Mouse (Mus musculus) right cerebral cortex, postnatal 4 days (tissue): Measurements from ENCODE around the gene Adam8.
A peak's percentile ranks its signal among the peaks of the same experiment; 100 is the strongest.

Experiments used
- DNase-seq: peaks from one replicate; pipeline ENCODE4 v3.0.0-alpha.2; 2022

Adam8 gene

DNA sequence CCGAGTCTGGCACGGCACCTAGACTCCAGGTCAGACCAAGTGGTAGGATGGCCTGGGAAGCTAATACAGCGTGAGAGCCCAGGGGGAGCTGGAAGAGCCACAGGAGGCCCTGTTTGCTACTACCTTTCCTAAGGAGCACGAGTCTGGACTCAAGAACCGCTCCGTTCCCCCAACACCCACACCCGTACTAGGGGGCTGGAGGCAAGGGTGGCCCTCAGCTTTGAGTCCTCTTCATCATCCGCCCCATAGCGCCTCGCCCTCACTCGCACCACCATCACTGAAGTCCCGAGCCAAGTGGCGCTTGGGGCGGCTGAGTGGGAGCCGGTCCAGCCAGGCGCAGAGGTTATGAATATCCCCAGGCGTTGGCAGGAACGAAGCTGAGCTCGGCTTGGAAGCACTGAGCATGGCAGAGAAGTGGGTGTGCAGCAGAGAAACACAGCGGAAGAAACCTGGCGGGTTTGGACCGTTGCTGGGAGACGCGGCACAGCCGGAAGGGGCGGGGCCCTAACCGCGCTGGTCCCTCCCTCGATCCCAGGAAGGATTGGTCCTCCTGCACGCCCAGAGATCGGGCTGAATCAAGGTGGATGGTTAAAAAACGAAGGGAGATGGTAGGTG is 14.0 kb downstream of the Adam8 start, which contains the start of gene 6430531B16Rik:
Gene 6430531B16Rik (minus strand): TSS at position 478 of the 615 bp plus-strand sequence.
- peak; percentile 84 for DNase-seq

DNA sequence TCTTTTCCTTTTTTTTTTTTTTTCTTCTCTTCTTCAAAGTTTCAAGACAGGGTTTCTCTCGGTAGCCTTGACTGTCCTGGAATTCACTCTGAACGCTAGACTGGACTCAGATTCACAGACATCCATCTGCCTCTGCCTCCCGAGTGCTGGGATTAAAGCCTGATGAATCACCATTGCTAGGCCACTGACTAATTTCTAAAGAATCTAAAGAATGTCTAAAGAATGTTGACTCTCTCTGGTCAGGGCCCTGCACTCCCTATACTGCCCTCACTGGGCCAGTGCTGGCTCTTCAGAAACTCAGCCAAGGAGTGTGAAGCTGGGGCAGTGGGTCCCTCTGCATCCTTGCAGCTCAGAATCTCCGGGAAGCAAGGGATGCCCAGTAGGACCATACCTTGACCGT is 16.9 kb downstream of the Adam8 start:
- no peak for DNase-seq

DNA sequence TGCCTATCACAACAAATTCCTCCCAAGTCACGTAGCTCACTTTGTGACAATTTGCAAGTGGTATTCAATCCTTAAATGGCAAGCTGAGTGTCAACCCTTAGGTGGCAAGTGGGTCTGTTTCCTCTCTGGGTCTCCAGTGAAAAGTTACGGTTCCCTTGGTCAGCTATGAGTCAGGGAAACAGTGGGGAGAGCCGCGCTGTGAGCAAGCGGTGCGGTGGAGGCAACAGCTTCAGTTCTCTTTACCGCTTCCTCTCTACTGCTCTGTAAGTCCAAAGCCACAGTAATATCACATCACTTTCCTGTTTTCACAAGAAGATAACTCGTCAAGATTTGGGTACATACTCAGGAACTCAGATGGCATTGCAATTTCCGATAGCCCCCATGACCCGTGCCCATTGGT is 18.1 kb downstream of the Adam8 start:
- DNase-seq: no peak

DNA sequence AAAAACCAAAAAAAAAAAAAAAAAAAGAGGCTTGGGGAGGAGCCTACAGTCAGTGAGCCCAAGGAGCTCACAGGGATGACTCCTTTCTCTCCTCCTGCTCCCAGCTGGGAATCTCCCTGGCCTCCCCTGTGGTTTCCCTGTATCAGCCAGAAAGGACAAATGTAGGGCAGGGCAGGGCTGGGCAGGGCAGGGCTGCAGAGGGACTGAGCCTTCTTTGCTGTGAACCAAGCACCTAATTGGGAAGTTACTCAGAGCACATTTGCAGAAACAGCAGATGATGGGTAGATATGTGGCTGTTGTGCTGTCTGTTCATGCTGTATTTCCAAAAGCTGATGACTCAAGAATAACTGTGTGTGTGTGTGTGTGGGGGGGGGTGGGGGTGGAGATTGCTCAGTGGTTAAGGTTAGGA is 19.4 kb downstream of the Adam8 start:
- no peak for DNase-seq

DNA sequence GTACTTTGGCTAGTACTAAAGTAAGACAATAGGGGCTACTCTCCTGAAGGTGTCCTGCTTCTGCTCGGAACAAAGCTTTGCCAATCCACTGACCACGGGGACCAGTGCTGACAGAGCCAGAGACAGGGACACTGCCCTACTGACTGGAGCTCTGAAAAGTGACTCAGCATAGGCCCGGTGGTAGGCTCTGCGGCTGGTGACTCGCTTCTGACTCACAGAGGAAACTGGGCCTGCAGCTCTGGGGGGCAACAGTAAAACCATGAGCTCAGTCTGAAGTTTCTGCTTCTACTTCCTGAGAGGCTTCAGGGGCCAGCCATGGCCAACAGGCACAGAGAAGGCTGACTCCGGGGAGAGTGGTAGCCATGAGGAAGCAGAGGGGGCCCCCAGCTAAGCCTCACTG is 20.9 kb downstream of the Adam8 start:
- DNase-seq: no peak

DNA sequence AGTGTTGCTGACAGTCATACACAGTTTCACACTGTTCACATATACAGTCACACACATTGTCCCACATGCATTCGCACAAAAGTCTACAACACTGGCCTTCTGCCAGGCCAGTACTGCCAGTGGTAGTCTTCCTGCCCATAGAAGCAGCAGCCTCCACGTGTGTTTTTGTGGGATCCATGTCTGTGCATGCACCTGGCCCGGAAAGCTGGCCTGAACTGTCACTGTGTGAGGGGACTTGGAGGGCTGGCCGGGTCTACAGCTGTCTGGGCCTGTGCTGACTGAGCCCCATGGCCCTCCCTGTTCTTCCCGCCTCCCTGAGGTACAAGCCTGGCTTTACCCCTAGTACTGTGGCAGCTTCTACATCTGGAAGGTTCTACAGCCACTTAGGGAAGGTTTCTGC is 21.4 kb downstream of the Adam8 start:
- DNase-seq: no peak

DNA sequence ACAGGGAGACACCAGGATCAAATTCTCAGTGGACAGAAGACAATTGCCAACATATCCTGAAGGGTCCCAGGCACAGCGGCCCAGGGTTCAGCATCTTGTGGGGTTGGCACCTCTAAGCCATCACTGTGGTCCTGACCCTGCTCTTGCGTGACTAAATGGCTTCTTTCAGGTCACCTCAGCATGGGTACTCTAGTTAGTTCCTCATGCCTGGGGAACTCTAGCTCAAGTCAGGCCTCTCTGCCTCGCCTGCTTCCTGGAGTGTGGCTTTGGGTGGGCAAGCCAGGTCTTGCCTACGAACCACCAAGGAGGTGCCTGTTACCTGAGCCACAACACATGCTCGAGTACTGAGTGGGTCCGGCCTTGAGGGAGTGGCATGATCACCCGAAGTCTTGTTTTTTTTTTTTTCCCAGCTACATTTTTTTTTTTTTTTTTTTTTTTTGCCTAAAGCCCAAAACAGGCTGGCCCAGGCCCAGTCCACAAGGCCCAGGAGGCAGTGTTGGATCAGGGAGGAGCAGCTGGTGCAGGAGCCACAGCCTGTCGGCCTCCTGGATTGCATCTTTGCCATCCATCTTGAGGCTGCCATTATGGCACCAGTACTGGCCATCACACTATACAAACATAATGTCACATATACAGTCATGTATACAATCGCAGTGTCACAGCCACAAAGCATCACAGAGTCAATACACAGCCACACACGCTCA is 22.0 kb downstream of the Adam8 start:
- no peak for DNase-seq

DNA sequence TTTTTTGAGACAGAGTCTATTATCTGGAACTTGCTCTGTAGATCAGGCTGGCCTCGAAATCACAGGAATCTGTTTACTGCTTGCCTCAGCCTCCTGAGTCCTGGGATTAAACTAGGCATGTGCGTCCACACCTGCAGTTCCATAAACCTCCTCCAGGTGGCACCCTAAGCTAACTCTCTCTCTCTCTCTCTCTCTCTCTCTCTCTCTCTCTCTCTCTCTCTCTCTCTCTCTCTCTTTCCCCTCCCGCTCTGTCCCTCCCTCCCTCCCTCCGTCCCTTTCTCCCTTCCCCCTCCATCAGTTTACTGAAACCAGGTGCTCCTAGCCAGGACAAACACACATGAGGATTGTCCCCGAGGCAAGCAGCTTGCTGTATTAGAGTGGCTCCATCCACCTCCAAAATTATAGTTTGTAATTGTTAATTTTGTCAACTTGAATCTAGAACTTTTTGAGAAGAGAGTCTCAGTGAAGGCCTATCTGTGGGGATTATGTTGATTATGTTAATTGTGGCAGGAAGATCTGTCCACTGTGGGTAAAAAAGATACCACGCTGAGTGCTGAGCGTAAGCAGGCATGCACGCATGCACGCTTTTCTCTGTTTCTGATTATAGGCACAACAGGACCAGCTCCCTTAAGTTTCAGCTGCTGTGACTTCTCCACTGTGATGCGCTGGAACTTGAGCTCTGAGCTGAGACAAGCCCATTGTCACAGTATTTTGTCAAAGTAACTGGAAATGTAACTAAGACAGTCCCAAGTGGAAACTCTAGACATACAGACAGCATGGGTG is 22.8 kb downstream of the Adam8 start:
- DNase-seq: peak; percentile 90

DNA sequence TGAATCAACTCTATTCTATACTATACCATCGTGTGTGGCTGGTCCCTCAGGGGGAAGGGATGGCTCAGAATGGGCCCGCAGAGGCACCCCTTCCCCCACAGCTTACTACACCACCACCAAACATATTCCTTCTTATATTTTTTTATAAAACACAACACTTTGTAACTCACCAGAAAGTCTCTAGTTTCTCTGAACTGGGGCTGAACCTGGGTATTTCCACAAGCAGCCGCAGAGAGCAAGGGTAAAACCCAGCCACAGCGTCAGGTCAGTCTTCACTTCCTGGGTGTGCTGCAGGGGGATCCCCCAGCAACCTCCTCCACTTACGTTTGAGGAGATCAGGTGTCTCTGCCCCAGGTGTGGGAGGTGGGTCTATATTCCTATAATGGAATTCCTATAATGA is 23.9 kb downstream of the Adam8 start:
- DNase-seq: no peak

DNA sequence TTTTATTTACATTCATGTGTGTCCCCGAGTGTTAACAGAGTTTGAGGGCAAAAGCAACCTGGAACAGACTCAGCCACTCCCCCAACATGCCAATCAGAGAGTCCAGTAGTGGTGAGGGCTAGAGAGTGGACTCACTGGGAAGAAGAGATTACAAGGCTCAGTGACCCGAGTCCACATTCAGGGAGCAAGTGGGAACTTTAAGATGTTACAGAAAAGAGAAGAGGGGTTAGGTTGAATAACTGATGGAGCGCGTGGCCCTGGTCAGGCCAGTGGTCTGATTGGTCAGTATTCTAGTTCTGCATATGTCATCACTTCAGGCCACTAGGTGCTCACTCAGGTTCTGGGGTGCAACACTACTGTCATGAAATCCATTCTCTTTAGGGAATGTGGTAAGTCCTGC is 25.2 kb downstream of the Adam8 start:
- no peak for DNase-seq

DNA sequence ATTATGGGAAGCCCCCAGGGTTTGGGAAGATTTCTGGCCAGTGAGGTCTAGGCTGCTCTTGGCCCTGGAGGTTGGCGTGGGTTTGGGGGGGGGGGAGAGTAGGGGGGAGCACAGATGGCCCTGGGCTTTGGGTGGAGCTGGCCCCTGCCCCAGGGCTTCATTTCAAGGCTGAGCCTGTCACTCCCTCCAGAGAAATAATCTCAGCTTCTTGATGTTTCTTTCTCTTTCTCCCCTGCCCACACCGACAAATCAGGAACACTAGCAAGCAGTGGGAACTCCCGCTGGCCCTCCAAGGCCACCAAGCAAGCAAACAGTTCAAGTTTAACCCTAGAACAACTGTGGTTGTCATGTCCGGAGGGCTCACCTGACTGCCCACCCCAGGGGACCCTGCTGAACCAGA is 28.5 kb downstream of the Adam8 start:
- no peak for DNase-seq

DNA sequence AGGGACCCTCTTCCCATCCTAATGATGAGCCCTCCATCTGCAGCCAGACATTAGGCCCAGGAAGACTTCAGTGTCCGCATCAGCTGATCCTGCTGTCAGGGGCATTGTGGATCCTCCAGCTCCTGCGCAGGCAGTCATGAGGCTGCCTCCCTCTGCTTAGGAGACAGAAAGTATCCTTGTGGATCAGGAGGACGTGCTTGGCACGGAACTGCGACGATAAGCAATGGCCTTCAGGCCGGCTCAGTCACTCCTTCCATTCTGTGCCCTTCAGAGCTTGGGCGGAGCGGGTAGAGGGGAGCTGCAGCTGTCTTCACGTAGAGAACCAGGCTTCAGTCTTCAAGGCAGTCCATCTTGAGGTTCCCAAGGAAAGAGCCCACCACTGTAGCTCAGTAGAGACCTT is 31.2 kb downstream of the Adam8 start:
- DNase-seq: no peak

DNA sequence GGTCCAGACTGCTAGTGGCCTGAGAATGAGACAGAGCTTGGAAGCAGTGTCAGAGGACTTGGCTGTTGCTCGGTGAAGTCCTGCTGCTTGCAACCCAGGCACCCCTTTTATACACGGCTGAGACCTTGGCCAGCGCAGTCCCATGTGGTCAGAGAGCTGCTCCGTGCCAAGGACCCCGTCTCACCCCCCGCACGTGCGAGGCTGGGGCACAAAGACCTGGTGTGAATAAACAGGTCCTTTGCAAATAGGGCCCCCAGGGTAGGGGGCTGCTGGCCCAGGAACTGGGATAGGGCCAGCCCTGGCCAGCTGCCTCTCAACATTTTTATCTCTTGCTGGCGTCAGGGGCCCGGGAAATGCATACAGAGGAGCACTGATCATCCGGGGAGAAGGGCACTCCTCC is 34.4 kb downstream of the Adam8 start:
- peak; percentile 17 for DNase-seq

DNA sequence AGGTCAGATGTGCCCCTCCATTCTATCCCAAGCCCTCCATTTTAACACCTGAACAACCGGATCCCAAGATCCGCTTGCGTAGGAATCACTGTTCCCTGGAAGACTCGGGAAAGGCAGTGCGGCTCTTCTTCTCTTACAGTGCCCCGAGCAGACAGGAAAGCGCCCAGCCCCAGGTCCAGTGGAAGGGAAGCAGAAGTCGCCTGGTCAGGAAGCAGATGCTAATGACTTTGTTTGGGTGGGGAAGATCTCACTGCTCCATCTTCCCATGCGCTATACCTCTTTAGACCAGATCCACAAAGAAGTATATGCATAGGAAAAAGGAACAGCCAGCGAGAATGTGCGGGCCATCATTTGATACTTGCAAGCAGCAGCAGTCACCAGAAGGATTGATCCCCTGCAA is 34.9 kb downstream of the Adam8 start:
- DNase-seq: no peak

DNA sequence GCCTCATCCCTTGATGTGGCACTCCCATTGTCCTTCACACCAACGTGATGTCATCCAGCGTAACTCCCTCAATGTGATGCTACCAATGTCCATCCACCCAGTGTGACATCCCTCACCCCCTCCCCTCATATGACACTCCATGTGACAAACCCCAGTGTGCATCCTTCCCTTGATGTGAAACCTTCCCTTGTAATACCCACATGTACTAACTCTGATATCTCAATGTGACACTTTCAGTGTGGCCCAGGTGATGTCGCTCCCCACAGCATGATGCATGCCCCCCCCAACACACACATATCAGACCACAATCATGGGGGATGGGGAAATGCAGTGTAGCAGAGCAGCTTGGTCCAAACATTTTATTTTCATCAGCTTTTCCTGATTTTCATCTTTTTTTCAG is 35.7 kb downstream of the Adam8 start:
- DNase-seq: no peak

DNA sequence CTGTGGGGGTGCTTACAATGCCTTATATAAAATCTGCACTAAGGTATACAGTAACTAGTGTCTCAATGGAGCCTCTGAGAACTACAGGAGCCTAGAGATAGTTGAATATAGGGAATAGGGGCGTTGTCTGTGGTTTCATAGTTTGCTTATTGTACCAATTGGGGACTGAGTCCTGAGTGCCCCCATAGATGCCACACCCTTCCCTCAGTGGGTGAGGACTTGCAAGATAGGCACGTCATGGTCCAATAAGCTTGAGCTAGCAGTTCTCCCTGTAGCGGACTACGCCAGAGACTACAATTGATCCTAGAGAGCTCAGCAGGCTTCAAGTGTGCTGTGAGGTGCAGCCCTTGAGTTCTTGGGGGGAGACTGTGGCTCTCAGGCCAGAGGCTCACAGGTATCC is 36.9 kb downstream of the Adam8 start:
- no peak for DNase-seq

DNA sequence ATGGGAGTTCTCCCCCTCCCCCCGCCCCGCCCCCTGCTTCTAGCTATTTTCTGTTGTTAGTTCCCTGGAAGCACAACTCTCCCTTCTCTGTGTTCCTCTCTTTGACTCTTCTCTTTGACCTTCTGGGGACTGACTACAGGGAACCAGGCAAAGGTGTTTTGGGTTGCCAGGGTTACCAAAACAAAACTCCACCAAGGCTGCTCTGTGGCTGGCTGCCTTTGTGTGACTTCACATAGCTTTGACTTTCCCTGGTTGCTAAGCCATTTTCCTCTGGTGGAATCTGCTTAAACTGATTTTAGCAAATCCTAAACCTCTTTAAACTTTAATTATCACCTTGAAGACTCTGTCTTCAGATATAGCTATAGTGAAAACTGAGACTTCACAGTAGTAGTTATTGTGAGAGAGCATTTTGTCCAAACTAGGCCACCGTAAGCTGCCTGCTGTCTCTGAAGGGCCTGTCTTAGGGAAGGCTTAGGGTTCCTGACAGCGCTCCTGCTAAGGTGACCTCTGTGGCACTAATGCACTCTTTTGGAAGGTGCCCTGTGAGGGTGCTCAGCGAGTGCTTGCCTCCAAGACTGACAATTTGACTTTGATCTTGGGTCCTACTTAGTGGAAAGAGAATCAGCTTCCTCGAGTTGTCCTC is 40.2 kb downstream of the Adam8 start:
- no peak for DNase-seq

DNA sequence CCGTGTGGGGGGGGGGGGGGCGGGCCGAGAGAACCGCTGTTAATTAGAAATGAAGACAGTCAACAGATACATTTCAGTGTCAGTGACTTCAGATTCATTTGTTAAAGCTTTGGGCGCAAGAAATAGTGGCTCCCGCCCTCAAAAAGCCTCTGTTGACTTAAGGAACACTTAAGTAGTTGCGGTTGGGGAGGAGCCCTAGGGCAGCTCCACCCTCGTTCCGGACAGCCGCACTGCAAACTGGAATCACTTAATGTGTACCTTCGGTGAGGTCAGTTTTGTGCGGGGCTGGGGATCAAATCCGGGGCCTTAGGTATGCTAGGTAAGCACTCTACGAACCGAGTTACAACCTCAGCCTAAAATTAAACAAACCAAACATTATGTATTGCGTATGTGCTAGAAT is 41.3 kb downstream of the Adam8 start:
- DNase-seq: no peak

DNA sequence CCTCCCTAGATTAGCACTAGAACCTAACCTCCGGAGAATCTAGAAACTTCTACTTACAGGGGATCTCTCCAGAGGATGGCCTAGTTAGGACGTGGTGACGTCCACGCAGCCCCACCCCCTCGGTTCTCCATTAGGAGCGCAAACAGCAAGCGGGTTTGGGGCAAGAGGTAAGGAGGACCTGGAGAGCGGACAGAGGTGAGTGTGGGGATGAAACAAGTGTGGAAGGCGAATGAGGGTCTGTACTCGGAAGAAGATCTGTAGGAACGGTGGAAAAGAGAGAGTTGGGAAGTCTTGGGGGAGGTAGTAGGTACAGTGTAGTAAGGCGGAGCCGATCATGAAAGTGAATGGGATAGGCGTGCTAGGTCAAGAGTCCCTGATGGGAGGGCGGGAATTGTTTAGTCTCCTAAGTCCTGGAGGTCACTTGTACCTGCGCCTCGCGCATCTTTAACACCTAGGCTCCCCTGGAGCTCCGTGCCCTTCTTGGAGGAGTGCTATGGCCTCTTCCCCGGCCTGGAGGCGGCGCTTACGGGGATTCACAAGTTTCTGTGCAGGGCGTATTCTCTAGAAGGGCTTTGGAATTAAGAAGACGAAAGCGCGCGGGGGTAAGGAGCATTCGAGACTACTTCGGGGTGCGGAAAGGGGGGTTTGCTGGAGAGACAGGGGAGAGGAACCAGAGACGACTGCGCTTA is 41.9 kb downstream of the Adam8 start:
- DNase-seq: no peak

DNA sequence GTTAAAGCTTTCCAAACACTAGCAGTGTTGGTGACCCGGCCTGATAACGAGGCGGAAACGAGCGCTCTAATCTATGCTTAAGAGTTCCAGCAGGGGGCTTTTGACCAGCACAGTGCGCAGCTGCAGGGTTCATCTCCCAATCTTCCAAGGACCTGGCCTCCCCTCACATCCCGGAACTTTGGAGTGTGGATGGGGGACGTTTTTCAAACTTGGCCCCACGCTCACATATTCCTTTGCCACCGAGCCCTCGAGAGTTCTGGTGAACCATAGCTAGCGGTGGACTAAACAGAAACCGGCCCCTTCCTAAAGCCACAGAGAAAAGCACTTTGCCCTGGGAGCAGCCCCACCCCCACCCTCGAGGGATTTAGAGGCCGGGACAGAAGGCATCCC is 42.5 kb downstream of the Adam8 start:
- DNase-seq: no peak

DNA sequence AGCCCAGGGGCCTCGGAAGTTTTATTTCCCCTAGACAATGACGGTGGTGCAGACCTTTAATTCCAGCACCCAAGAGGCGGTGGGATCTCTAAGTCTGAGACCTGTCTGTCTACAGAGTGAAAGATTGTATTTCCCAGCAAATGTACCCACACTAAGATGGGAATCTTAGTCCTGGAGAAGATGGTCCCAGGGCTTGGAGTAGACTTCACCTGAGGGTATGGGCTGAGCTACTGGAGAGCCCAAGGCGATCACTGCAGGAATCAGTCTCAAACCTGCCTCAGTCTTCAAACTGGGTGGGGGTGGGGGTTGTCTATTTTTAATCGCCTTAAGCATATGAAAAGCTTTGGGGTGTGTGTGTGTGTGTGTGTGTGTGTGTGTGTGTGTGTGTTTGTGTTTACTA is 46.3 kb downstream of the Adam8 start:
- no peak for DNase-seq

DNA sequence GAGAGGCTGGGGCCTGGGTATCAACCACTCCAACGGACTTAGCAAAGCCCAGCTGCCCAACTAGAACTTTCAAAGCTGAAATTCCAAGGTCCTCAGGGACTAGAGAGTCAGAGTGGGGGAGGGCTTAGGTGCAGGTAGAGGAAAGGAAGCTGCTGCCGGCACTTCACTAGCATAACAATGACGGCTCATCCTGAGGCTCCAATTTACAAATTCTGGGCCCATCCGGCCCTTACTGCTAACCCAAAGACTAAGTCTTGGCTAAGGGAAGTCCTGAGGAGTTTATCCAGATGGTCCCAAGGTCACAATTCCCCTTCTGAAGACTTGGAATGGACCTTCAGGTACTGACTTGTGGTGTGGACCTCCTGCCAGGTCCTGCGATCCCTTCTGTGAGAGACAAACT is 46.8 kb downstream of the Adam8 start:
- no peak for DNase-seq
